Mouse (Mus musculus): ENCODE data around the gene Etv6.

DNA sequence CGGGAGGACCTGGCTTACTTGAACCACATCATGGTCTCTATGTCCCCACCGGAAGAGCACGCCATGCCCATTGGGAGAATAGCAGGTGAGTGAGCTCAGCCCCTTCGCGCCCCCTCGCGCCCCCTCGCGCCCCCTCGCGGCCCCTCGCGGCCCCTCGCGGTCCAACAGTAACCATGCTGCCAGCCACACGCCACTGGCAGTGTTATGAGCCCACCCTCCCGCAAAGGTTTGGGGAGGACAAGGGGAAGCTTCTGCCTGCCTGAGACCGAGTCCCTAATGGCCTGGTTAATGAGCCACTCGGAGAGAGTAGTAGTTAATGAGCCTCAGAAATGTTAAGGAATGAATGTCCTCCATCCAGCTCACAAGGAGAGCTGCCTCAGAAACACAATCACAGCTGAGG is 213.2 kb downstream of the Etv6 start:
- TF ChIP-seq POLR2A (IDR thresholded peaks at IDR 0.05; ENCODE audit: extremely low read depth, insufficient read depth, low read length) = no peak
- TF ChIP-seq CTCF (IDR thresholded peaks at IDR 0.05; ENCODE audit: low read depth, low read length) = no peak
